Mouse (Mus musculus): Measurements from ENCODE around the gene Tnfrsf25.

Gene Tnfrsf25

DNA sequence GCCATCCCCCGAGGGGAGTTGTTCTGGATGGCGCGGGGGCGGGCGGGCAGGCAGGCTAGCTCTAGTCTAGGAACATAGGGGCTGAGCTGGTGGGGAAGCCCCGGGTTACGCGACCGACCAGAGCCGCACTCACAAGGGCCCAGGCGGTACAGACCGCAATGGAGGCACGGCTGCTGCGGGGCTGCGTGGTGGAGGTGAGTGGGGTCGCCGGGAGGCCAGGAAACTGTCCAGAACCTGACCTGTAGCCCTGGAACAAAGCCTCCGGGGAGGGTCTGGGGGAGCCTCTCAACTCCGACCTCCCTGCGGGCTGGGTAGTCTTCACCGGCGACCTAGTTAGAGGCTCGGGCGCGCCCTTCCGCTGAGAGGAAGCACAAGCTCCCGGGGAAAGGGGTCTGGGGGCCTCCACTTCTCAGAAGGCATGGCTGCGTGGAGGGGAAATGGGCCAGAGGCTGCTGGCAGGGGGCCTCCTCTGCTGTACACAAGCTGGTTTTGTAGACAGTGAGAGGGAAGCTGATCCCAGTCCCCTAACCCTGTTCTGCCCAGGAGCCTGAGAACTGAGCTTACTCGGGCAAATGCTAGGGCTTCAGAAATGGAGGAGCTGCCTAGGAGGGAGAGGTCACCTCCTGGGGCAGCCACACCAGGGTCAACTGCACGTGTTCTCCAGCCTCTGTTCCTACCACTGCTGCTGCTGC lies at the start of gene Tnfrsf25:
TSS of gene Tnfrsf25 (plus strand) at position 14 of the 692 bp plus-strand sequence.
- DNase-seq (ENCODE audit: low spot score in 2 of 2): no peak

DNA sequence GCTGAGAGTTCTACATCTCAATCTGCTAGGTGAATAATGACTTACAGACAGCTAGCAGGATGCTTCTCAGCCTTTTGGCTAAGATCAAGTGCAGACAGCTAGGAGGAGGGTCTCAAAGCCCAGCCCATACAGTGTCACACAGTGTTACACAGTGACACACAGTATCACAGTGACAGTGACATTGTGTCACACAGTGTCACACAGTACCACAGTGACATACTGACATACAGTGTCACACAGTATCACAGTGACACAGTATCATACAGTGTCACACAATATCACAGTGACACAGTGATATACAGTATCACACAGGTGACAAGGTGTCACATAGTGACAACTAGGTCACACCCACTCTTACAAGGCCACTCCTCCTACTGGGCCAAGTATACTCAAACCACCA lies 48.5 kb upstream of the Tnfrsf25 start:
- no peak for DNase-seq (ENCODE audit: low spot score in 2 of 2)

DNA sequence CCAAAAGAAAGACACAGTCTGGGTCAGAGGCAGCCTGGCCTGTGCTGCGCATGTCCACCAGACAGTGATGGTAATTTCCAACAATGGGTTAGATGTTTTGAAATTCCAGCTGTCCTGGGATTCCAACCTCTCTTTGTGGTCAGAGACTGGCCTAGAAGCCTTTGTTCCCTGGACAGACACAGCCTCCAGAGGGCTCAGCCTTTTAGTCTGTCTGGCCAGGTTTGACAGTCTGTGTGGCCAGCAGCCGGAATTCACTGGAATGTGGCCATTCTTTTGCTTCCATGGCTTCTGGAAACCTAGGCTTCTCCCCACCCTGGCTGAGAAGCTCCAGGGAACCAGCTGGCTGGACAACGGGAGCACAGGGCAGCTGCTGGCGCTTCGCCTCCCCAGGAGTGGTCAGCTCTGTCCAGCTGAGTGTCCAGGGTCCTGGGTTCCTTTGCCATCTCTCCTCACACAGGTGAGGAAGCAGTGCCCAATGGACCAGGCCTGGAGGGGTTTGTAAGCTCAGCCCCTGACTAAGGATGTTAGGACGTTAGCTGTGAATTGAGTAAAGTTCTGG lies 47.5 kb upstream of the Tnfrsf25 start:
- no peak for DNase-seq (ENCODE audit: low spot score in 2 of 2)

DNA sequence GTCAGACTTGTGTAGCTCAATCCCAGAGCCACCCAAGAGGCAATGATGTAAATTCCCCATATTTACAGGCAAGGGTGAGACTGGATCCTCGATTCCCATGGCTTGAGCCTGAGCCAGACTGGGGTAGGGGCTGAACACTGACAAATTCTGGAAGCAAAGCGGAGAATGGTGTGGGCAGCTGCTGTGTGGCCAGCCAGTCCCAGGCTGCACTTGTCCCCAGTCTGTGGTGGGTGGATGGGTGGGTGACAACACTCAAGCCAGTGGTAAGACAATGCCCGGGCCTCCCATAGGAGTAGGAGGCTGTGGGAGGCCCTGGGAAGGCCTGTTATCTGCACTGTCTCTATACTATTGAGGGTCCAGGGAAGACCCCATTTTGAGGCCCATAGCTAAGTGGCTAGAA lies 46.5 kb upstream of the Tnfrsf25 start:
- no peak for DNase-seq (ENCODE audit: low spot score in 2 of 2)

DNA sequence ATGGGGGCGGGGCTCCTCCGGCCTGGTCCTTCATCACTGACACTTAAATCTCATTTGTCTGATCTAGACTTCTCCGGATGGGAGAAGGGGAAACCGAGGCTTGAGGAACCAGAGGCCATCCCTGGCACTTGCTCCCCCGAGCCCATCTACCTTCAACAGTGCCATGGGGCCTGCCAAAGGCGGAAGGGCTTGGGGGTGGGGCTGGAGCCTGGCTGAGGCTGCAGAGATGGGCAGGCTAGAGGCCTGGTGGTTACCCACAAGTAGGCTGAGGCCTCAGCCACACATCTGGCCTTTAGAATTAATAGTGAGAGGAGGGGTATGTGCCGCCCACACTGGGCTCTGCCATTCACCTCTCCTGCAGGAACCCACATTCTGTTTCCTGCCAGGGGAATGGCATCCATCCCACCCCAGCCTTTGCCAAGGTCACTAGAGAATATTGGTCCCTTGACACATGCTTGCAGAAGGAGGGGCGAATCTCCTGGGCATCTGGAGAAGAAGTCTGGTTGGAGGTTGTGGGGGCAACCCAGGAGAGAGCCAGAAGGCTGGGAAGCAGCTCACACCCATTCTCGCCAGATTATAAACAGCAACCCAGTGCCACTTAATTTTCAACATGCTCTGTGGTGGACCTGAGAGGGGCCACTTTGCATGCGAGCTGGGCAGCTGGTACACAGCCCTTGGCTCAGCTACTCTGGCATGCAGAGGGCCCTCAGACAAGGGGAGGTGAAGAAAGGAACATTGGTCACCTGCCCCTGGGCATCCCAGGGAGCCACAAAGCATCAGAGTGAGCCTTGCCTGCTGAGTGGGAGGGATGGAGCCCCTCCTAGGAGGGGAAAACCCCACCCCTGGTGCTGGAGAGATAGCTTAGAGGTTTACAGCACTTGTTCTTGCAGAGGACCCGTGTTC lies 45.0 kb upstream of the Tnfrsf25 start:
- DNase-seq (ENCODE audit: low spot score in 2 of 2): no peak

DNA sequence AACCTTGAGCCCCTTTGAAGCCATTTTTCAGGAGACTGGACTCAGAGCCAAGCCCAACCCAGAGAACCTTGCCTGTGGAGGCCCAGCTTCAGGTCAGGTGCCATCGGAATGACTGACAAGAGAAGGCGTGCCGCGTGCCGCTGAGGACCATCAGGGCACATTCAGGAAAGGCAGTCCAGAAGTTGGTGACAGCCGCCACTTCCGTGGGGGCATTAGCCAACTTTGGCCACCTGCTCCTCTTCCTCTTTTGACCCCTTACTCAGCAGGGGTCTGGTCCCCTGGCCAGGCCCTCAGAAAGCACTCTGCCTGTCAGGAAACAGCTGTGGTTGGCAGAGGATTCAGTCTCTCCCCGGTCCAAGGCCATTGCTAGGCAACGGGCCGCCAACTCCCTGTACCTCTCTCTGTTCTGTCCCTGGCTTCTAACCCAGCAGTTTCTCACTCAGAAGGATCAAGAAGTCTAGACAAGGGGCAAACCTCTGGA lies 43.6 kb upstream of the Tnfrsf25 start, which contains the start of gene Plekhg5:
TSS of gene Plekhg5 (plus strand) at position 378 of the 481 bp plus-strand sequence.
- peak in 1 of 2 experiments; percentile 54 for DNase-seq (ENCODE audit: low spot score in 2 of 2)

DNA sequence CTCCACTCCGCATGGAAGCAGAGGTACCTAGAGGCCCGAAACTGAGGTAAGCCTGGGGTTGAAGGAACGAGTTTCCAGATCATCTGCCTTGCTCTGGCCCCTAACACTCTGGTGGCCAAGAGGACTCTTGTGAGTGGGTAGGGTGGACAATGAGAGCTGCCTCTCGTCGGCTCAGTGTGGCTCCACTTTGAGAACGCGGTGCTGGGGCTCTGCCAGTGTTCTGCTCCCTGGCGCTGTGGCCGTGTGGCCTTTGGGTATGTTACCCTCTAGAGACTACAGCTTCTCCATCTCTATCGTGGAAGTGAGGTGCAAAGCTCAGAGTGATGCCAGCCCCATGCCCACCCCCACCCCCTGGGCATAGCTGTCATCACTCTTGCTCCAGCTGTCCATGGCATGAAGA lies 43.1 kb upstream of the Tnfrsf25 start:
- no peak for DNase-seq (ENCODE audit: low spot score in 2 of 2)

DNA sequence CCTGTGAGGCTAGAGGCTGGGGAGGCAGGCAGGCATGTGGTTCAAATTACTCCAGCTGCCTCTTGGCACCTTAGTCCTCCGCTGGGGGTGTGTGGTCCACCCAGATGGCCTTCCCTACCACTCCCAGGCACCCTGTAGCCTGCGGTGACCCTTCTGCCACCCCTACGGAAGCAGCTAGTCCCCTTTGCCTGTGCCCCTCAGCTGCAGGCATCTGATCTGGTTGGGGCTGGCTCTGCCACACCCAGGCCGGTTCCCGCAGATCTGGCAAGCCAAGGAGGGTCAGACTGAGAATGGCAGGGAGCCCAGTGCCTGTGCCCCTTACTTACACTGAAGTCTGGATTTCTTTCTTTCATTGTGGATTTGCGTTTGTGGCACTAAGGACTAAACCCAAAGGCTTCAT lies 42.0 kb upstream of the Tnfrsf25 start:
- DNase-seq (ENCODE audit: low spot score in 2 of 2): no peak

DNA sequence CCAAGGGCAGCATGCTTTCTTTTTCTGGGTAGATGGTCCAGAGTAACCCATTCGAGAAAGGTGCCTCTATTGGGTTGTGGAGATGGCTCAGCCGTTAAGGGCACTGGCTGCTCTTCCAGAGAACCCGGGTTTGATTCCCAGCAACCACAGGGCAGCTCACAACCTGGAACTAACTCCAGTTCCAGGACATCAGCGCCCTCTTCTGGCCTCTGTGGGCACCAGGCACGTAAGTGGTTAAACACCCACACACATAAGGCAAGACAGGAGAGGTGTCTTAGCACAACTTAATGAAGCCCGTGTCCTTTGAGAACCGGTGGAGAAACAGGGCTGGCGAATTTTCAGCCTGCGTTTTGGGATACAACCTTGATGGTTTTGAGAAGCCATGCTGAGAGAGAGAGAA lies 41.2 kb upstream of the Tnfrsf25 start:
- no peak for DNase-seq (ENCODE audit: low spot score in 2 of 2)

DNA sequence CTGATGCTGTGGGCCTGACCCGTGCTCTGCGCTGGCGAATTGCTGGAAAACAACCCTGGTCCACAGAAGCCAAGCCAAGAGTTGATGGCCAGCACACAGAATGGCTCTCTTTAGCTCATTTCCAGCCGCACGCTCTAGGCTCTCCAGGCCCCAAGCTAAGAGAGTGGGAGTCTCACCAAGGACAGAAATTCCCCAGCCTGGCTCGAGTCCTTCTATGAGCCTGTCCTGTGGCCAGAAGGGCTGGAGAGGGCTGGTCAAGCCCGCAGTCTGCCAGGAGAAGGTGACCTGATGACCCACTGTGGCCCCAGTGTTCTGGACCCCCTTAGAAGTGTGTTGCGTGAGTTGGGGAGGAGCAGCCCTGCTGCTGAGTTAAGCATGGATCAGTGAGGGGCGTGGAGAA lies 38.5 kb upstream of the Tnfrsf25 start:
- DNase-seq (ENCODE audit: low spot score in 2 of 2): no peak

DNA sequence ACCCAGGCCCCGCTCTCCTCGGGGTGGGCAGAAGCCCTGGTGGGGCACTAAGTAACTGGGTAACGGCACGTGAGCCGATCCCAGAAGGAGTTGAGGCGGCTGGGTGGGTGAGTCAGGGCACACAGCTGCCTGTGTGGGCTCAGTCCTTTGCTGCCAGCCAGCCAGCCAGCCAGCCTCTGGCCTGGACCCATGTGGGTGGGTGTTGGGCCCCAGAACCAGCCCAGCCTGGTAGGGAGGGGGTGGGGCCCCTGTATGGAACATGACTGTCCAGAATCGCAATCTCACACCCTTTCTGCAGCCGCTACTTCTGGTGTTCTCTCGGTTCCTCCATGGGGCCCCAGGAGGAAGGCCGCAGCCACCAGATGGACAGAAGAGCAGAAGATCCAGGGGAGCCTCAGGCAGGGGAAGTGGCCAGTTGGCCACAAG lies 37.6 kb upstream of the Tnfrsf25 start:
- DNase-seq (ENCODE audit: low spot score in 2 of 2): peak in 1 of 2 experiments; percentile 25

DNA sequence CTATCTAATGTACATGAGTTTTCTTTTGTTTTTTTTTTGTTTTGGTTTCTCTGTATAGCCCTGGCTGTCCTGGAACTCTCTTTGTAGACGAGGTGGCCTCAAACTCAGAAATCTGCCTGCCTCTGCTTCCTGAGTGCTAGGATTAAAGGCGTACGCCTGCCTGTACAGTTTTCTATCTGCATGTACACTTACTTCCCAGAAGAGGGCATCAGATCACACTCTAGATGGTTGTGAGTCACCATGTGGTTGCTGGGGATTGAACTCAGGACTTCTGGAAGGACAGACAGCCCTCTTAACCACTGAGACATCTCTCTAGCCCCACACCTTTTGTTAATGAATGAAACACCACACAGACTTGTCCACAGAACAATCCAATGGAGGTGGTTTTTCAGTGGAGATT lies 36.5 kb upstream of the Tnfrsf25 start:
- no peak for DNase-seq (ENCODE audit: low spot score in 2 of 2)

DNA sequence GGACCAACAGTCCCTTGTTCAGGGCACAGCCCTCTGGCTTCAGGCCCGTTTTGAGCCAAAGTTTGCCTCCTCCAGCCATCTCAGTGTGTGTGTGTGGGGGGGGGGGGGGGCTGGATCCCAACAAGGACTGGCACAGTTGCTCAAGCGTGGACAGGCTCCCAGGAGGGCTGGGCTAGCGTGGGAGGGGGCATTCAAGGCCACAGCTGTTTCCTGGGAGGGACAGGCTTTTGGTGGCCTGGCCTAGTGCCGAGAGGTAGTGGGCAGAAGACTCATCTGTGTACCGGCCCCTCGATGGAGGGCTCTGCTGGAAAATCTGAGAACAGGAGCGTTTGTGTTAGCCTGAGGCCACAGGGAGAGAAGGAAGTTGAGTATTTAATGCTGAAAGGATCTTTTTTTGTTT lies 35.8 kb upstream of the Tnfrsf25 start:
- DNase-seq (ENCODE audit: low spot score in 2 of 2): no peak

DNA sequence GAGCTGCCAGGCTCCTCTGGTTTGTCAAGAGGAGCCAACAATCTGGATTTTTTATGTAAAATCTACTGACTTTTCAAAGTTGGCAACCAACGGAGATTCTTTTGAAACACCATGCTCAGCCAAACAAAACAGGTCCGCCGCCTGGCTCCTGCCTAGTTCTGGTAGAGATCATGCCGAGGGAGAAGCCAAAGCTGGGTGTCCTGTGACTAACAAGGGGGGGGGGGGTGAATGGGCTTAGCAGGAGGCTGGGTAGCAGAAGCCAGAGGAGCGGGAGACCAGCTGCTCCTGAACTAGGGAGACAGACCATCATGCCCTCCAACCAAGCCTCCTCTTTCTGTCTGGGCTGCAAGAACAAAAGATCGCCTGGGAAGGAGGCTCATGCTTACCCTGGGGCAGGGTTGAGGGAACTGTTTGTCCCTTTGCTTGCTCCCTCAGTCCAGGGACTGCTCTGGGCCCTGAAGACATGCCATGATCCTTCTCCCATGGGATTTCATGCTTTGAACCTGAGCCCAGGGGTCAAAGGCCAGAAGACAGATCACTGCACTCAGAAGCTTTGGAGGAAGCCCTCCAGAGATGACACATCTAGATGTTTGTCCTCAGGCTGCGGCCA lies 32.0 kb upstream of the Tnfrsf25 start:
- no peak for DNase-seq (ENCODE audit: low spot score in 2 of 2)

DNA sequence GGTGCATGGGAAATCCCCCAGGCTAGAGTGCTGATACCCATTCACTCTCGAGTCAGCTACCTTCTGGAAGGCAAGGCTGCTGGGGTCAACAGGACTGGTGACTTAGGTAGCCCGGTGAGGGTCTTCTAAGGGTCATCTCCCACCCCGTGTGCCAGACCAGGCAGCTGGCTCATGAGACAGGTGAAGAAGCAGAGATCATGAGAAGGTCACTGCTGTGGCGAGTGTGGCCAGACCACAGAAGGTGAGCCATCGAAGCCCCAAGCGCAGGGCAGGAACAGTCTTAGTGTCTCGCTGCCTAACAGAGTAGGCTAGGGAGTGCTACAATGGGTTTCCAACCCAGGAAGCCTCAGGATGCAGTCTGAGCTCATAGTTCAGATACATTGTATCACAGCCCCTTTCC lies 31.1 kb upstream of the Tnfrsf25 start:
- no peak for DNase-seq (ENCODE audit: low spot score in 2 of 2)

DNA sequence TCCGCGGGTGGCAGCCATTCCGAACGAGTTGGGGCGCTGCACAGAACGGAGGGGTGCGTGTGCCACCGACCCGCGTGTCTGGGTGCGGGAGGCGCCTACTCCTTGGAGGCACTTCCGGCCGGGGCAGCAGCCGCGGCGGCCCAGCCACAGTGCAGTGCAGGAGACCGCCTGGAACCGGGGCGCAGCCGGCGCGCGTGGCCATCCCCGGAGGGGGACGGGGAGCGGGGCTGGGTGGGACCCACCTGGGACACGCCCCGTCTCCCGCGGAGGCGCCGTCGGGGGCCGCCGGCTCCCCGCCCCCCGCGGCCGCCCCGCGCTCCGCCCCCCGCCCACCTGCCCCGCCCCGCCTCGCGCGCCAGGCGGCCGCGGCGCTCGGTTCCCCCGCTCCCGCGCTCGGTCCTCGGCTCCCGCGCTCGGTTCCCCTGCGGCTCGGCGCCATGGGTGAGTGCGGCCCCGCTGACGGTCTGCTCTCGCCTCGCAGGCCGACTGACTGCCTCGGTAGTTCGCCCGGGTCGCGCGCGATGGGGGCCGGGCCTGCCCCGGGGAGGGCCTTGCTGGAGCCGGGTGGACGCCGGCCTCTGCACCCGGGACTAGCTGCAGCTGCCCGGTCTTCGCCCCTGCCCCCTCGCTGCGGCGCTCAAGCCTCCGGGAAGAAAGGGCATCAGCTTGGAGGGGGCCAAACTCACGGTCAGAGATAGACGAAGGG lies 29.1 kb upstream of the Tnfrsf25 start:
- DNase-seq (ENCODE audit: low spot score in 2 of 2): peak; percentile 47 to 56

DNA sequence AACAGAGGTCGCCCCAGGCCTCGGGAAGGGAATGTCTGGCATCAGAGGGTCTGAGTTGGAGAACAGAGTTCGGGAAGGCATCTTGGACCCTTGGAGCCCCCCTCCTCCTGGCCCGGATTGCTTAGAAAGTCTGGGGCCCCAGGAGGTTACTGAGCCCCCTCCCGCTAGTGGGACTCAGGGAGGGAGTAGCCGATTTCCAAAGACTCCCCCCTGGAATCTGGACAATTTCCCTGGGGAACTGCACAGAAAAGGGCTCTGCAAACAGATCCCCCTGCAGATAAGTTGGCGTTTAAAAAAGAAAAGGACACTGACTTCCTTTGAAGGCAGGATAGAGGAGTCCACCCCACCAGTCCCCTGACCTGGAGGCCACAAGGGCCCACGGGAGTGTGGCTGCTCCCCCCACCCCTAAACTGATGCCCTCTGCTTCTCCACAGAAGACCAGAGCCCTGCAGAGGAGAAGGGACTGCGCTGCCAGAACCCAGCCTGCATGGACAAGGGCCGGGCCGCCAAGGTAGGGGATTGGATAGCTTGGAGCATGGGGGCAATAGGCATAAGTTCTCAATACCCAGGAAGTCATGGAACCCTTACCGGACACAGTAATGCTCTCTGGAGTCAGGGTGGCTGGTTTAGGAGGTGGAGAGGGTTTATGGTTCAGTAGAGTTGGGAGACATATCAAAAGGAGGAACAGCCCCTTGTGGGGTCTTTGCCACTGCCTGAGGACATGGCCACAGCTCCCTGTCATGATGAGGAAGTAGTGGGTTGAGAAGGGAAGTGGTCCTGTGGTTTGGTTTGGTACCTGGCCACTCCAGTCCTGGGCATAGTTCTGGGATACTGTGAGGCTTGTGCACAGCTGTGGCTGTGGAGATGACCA lies 28.3 kb upstream of the Tnfrsf25 start:
- no peak for DNase-seq (ENCODE audit: low spot score in 2 of 2)

DNA sequence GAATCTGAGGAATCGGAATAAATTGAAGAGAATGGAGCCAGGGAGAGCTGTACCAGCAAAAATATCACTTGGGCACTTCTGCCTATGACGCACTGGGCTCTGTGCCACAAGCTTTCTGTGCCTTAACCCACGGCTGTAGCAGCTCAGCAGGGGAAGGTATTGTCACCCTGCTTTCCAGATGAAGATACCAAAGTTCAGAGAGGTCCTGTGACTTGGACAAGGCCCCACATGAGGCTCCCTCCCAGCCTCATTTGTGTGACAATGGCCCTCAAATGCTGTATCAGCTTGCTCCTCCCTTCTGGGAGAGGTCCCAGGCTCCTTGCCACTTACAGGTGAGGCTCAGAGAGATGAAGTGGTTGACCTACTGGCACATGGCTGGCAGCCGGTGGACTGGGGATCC lies 27.6 kb upstream of the Tnfrsf25 start:
- DNase-seq (ENCODE audit: low spot score in 2 of 2): no peak

DNA sequence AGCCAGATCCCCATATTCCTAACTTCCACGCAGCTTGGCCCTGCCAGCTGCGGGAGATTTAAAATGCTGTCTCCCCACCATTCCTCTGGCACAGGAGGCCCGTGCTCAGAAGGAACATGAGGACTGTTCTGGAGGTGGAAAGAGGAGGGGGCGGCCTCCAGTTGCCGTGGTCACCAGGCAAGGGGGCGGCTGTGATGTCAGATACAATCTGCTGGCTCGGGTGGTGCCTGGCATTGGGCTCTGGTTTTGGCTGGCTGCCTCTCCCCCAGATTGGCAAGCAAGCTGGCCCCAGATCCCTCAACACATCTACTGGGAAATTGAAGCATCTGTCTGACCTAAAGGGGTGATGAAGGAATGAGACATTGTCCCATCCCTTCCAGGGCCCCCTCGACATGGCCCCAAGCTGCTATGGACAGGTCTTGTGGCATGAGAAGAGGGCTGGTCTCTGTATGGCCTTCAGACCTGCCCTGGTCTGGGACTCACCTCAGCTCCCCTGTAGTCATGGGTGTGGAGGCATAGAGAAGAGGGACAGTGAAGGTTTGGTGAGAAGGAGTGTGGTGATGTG lies 27.1 kb upstream of the Tnfrsf25 start:
- DNase-seq (ENCODE audit: low spot score in 2 of 2): no peak

DNA sequence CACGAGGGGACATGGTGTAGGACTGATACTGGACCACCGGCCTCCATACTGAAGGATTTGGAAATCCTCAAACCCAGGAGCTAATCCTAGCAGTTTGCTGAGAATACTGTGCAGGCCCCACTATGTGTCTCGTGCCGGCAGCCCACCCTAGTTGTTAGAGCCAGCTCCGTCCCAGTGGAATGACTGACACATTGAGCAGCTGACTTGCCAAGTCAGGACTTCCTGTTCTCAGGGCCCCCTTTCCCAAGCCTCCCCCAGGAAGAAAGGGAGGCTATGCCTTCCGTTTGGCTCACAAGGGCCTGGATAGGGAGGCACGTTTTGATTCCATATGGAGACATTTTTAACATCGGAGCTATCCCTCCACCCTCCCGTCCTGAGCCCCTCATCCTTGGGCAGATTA lies 25.5 kb upstream of the Tnfrsf25 start:
- DNase-seq (ENCODE audit: low spot score in 2 of 2): no peak
